Mouse (Mus musculus): ENCODE measurements around the gene Slc19a2.
A peak's percentile ranks its signal among the peaks of the same experiment; 100 is the strongest.

Gene Slc19a2

DNA sequence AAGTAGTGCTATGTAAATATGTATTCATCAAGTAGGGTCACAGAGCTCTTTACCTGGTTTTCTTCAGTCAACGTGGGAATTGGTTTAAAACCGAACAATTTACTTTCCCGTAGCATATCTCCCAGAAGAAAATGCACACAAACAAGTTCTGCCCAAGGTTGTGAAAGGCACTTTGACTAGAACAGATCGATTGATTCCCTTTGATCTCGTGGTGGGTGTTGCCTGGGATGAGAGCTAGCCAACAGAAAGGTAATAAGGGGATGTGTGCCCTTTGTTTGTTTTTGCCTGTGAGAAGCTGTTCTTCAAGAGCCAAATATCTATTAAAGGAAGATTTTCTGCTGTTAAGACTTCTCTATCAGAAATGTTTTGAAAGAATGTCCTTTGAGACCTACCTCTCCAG is 3.7 kb downstream of the Slc19a2 start:
- no peak for DNase-seq (ENCODE audit: low spot score in 2 of 2)

DNA sequence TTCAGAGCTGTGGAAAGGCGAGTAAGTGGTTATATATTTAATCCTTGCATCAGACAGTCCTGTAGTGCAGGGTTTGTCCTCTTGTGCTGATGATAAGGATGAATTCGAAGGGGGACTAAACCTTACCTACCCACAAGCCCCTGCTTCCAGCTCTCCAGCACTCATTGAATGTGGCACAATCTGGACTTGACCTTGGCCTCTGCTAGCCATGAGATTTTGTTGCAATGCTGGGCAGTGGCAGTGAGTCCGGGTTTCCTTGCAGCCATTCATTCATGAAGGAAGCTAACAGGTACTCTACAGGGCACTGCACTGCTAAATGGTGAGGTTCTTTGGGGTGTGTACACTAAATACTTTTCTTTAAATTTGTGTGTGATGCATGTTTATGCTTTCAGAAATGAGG is 6.0 kb downstream of the Slc19a2 start:
- DNase-seq (ENCODE audit: low spot score in 2 of 2), result no peak

DNA sequence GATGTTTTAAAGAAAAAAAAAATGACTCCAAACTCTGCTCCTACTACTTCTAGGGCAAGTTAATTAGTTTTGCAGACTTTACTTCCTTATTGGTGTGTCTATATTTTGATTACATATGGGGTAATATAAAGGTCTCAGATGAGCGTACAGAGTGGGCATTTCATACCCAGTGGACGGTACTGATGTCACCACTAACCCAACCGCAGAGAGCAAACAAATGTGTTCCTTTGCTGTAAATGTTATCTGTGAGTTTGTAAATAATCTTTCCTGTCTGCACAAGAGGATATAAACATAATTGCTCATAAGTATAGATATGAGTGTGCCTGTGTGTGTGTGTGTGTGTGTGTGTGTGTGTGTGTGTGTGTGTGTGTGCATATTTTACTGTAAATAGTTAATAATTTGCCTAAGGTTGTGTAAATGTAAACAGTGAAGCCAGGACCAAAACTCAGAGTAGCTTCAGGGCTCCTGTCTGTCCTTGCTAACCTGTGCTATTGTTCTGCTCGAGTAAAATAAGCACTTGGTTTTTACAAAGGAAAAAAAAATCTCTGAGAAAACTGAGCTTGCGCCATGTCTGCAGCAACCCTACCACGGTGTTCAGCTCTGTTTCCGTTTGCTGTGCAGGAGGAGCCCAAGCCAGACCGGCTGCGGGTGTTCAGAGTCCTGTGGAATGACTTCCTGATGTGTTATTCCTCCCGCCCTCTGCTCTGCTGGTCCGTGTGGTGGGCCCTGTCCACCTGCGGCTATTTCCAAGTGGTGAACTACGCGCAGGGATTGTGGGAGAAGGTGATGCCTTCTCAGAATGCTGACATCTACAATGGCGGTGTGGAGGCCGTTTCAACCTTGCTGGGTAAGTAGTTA is 11.6 kb downstream of the Slc19a2 start:
- DNase-seq (ENCODE audit: low spot score in 2 of 2), result no peak

DNA sequence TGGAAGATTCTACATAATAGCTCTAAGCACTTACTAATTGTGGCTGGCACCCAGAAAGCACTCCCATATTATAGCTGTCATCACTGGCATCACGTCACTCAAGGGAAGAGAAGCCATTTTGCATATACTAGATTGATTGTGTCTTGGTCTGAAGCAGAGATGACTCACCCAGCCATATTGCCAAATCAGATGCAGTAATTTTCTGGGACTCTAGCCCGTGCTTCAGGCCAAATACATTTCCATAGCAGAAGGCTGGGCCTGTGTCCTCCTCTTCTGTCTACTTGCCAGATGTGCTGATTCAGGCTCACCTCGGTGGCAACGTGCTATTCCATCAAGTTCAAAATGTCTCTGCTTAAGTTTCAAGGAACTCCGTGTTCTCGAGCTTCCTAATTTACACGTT is 12.7 kb downstream of the Slc19a2 start:
- DNase-seq (ENCODE audit: low spot score in 2 of 2), result peak in 1 of 2 experiments; percentile 21

DNA sequence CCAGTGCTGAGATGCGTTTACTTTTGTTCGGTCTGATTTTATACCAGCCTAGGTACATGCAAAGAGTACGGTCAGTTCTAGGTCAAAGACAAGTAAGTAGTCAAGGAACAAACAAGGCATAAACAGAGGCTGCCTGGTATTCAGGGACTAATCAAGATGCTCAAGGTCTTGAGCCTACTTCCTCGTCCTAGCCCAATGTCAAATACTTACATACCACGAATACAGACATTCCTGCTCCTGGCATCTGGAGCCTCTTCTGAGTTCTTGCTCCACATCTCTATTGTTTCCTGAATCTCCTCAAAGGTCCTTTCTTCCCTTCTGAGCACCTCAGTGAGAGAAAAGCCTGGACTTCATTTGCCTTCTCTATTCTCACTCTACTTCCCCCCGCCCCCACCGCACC is 22.1 kb downstream of the Slc19a2 start:
- no peak for DNase-seq (ENCODE audit: low spot score in 2 of 2)

DNA sequence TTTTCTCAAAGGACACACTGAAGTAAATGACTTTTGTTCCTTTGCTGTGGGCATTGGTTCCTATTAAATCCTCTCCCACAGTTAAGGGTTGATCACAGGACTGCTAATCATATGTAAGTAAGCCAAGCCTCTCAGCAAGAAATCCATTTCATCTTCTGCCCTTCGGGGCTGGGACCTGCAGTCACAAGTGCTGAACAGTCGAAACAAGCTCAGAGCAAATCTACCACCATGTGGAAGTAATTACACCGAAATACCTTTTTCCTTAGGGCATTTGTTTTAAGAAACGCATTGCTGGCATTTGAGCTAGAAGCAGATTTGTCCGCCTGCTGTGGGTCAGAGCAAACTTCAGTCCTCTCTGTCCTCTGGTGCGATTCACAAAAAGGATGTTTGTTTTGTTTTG is 24.8 kb downstream of the Slc19a2 start:
- no peak for DNase-seq (ENCODE audit: low spot score in 2 of 2)

DNA sequence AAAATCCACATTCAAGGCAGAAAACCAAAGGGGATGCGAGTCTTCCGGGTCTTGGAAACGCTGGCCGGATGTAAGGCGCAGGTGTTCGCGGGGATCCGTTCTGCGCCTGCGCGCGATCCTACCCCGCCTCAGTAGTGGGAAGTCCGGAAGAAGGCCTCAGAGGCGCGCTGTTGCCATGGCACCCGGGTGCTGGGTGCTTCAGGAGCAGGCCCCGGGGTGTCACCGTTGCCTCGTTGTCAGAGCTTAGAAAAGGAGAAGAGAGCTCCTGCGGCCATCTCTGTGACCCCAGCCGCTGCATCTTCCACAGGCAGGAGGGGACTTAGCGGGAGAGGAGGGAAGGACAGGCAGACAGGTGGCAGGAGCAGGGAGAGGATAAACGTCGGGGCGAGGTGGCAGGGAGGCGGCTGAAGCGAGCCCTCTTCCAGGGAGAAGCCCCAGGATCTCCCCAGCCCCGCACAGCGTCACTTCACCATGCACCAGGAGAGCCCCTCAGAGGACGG is 26.7 kb downstream of the Slc19a2 start, which contains the start of gene Ccdc181:
TSS of gene Ccdc181 (plus strand) at position 131 of the 500 bp plus-strand sequence.
- peak; percentile 95 to 96 for DNase-seq (ENCODE audit: low spot score in 2 of 2)

DNA sequence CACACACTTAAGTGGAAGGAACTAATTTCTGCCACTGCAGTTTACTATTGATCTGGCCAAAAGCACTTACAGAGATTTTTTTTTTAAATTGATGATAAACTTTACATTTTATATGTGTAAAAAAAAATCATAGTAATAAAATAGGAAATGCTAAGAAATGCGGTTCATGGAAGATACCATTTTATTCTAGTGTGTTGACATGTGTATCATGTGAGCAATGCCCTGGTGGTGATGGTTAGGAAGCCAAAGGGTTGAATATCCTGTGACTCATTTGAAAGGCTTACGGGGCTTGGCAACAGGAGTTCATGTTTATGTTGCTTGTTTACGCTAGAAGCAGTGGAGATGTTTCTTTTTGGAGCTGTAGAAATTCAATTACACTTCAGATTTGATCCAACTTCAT is 27.7 kb downstream of the Slc19a2 start:
- DNase-seq (ENCODE audit: low spot score in 2 of 2), result no peak

DNA sequence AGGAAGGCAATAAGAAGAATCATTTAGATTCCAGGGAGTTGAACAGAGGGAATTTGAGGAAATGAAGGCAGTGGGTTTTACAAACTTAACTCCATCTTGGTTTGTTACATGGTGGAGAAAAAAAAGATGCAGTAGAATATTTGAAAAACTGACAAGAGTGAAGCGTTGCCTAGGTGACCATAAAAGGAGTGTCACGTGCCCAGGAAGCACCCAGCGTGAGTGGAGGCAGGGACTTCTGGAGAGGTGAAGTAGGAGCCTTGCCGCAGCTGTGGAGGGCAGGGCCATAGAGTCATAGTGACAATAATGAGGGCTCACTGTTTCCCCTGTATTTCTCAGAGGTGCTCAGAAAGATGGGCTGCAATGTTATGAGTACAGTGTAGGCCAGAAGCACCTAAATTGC is 30.5 kb downstream of the Slc19a2 start:
- DNase-seq (ENCODE audit: low spot score in 2 of 2), result no peak

DNA sequence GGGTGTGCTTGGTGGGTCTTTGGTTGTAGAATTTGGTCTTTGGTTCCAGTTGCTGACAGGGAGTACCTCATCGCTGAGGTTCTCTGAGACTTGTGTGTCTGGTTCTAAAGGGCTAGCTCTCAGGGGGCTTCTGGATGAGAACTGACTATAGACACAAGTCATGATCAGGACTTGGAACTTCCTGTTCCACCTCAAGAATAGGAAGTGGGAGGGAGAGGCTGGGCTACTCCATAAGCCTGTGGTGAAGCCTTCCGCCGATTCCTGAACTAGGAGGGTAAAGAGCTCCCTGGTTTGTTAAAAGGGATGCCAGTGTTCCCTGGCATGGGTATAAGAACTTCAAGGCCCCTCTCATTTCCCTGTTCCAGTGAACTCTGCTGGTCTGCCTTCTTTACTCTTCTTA is 35.2 kb downstream of the Slc19a2 start:
- no peak for DNase-seq (ENCODE audit: low spot score in 2 of 2)

DNA sequence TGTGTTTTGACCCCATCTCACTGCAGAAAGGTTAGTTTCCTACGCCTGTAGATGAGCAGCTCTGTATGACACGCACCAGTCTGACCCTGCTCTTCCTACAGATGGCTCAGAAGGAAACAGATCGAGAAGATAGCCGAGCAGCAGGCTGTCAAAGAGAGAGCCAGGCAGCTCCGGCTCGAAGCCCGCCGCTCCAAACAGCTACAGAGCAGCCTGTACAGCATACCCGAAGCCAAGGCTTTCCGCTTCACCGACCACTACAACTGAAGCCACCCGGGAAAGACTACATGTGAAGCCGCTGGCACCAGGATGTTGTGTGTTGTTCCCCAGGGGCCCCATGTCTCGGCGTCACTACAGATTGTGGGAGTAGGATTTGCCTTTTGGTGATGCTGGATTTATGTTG is 38.6 kb downstream of the Slc19a2 start:
- DNase-seq (ENCODE audit: low spot score in 2 of 2), result no peak

DNA sequence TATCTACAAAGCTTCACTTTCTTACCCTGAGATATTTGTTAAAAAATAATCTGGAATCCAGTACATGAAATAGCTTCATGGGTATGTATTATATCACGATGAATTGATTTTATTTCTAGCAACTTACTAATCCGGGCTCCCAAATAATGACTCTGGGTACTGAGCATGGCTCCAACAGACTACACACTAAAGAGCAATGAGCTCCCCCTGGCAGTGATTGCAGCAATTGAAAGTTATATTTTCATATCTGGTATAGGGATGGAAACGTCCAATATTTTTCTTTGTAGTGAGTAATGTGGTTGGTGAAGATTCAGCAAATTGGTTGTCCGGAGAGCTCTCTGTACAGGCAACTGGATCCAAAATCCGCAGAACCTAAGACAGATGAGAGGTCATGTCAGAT is 43.2 kb downstream of the Slc19a2 start:
- DNase-seq (ENCODE audit: low spot score in 2 of 2), result no peak

DNA sequence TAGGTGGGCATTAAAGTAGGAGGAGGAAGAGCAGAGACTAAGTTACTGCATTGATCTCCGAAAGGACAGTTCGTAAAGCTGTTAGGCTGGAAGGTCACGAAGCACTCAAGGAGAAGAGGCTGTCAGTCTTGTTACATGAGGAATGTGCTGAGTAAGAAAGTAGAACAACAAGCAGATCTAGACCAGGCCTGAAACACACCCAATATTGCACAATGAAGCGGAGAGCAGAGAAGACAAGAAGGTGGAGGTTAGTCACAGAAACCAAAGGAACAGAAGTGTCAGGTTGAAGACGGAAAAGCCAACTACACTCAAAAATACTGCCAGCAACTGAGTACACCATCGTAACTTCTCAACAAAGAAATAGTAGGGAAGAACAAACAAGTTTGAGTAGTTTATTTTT is 45.2 kb downstream of the Slc19a2 start:
- DNase-seq (ENCODE audit: low spot score in 2 of 2), result no peak

DNA sequence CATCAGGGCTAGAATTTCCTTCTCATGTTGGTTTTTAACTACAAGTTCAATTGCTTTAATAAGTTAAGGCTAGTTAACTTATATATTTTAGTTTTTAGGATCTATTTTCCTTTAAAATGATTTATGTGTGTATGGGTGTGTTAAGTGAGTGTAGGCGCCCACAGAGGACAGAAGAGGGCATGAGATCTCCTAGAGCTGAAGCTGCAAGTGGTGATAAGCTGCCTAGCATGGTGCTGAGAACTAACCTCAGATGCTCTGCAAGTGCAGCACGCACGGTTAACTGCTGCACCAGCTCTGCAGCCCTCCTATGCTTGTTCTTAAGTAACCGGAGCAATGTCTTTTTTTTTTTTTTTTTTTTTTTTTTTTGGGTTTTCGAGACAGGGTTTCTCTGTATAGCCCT is 47.6 kb downstream of the Slc19a2 start:
- no peak for DNase-seq (ENCODE audit: low spot score in 2 of 2)

DNA sequence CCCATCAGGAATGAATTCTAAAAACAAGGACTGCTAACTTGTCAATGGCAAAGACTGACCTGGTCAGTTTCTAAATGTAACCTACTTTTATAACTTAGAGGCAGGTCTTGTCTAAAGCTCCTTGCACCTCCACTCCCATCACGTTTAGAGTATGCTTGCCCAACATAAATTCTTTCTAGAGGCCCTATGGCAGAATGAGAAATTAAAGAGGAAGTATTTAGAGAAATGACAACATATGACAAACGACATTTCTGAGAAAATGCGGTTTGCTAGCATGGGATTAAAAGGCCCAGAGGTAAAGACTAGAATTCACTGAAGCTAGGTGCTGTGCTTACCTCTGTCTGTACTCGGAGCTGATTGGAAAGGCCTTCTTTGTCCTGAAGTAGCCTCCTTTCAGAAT is 53.1 kb downstream of the Slc19a2 start:
- DNase-seq (ENCODE audit: low spot score in 2 of 2), result no peak

DNA sequence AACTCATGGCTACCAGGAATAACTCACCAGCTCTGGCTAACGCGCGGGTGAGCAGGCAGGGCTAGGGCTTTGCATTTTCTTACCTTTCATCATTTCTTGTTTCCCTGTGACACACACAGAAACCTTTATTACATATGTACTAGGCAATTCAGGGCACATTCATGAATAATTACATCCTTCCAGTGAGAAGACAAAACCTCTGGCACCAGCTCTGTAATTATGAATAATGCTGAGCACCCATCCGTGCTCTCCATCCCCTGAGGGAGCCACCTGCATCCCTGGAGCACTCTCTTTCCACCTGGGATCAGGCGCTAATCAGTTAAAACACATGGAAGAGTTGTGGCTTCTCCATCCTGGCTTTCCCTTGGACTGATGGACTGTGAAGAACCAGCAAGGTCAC is 55.0 kb downstream of the Slc19a2 start, which contains the start of gene Nme7:
TSS of gene Nme7 (plus strand) at position 301 of the 400 bp plus-strand sequence.
- DNase-seq (ENCODE audit: low spot score in 2 of 2), result no peak

DNA sequence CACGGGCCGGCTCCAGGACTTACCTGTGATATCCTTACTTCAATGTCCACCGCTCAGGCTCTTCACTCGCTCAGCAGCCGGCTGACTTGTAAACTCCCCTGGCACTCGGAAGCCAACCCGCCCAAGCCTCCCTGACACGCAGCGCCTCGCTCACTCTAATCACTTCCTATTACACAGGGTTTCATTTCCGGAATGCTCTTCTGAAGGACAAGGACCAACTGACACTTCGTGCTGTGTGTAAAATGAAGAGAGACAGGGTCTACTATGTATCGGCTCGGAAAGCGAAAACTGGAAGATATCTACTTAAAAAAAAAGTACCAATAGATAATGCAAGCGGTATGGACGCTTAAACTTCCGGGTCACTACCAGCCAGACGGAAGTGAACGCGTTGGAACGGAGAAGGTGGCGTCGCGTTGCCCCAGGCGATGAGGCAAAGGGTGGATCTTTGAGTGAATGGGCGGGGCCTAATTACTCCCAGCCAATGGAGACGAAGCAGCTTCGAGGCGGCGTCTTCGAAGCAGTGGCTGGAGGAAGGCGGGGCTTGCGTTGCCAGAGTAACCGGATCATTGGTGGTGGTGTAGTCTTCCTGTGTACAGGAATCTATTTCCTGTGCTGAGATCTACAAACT is 58.4 kb downstream of the Slc19a2 start, which contains the start of gene Blzf1:
TSS of gene Blzf1 (minus strand) at position 366 of the 628 bp plus-strand sequence.
- peak; percentile 97 to 98 for DNase-seq (ENCODE audit: low spot score in 2 of 2)

DNA sequence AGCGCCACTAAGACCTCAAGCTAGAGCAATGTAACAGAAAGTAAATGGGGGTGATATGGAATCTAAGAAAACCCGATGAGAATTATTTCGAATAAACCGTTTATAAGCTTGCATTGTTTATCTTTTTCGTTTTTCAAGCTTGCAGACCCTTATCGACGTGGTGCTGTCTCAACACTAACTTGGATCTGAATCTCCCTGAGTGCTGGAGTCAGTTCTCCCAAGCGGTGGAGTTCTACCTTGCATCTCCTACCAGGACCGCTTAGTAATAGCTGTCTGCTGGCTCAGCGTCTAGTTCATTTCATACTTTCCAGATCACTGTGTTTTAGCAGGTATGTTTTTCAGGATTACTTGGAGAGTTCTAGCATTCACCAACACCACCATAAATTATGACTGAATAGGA is 59.1 kb downstream of the Slc19a2 start:
- DNase-seq (ENCODE audit: low spot score in 2 of 2), result no peak

DNA sequence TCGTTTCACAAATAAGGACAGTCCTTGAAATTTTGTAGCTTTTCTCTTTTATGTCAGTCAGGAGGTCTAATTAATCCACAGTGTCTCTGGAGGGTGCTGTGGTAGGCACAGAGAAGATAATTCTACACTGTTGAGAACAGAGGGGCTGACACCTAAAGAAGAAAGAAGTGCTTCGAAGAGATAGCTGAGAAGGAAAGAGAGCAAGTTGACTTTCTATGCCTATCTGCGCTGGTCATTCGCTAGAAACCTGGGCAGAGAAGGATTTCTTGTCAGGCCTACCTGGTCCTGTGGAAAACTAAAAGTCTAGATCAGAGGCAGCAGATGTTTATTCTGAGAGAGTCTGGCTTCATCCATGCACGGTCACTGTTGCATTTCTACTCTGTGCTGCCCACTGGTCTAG is 65.2 kb downstream of the Slc19a2 start:
- DNase-seq (ENCODE audit: low spot score in 2 of 2), result no peak

Data from right cerebral cortex, adult 2 months (tissue).